Mouse (Mus musculus): Measurements from ENCODE around the gene Prss43. TPM values are rescaled to one million over a fixed set of nuclear protein-coding genes. Genes with fewer than 3 reads are reported as not detected.

The Prss43 gene
- total and polyA plus RNA-seq, 2 experiments from 2014 or later = 0.04 TPM; not detected in 1

GRCm38 (mm10) chr9:110879998-110880561, 53.6 kb downstream of the Prss43 start, which contains the start of gene Tmie:
TSS of gene Tmie (minus strand) at chr9:110880113.
- H3K9me3 ChIP-seq (replicated peaks; ENCODE audit: control insufficient read depth, low read length) = no peaks in the 10 kb centered on the region
- H3K27ac ChIP-seq (ENCODE audit: low read depth) = peak within 1 kb of the TSS; percentile 80
- H3K9ac ChIP-seq (replicated peaks; ENCODE audit: low read depth, low read length) = peak within 1 kb of the TSS; percentile 54
- TF ChIP-seq EP300 (IDR thresholded peaks at IDR 0.05; ENCODE audit: low read depth) (no peak), CTCF (IDR thresholded peaks at IDR 0.05; ENCODE audit: low read depth) (no peak)
- peak; percentile 76 for ATAC-seq (ENCODE audit: insufficient read depth, low read depth)
- no peaks in the 10 kb centered on the region for H3K27me3 ChIP-seq (ENCODE audit: control insufficient read depth, insufficient read depth, low read length)
- peaks cover 5% of the 10 kb centered on the region; the same call in 1 of the 2 replicates for H3K36me3 ChIP-seq (replicated peaks; ENCODE audit: control insufficient read depth, insufficient read depth, low read length)
- under 1% methylated on average over 52 of the region's 57 CpGs for WGBS
- peak within 1 kb of the TSS; percentile 58 for H3K4me3 ChIP-seq (ENCODE audit: low read depth, low read length)
- H3K4me1 ChIP-seq (ENCODE audit: control insufficient read depth, insufficient read depth) = peaks cover 23% of the 10 kb centered on the region
- DNase-seq (ENCODE audit: low spot score) = peak; percentile 71
- peak within 1 kb of the TSS; percentile 74 for H3K4me2 ChIP-seq (ENCODE audit: low read depth, low read length)

- H3K4me3 ChIP-seq (ENCODE audit: low read depth, low read length) = peak overlapping the region; percentile 58
- 0 out of 2 replicates have a peak overlapping the region, but pooled peaks have one; percentile 54 for H3K9ac ChIP-seq (replicated peaks; ENCODE audit: low read depth, low read length)
- peak overlapping the region; percentile 74 for H3K4me2 ChIP-seq (ENCODE audit: low read depth, low read length)
- no peaks in the 10 kb centered on the region for H3K27me3 ChIP-seq (ENCODE audit: control insufficient read depth, insufficient read depth, low read length)
- ATAC-seq (ENCODE audit: insufficient read depth, low read depth) (no peak), DNase-seq (ENCODE audit: low spot score) (no peak)
- WGBS = 63% methylated on average over 4 of the region's 4 CpGs
- H3K9me3 ChIP-seq (replicated peaks; ENCODE audit: control insufficient read depth, low read length) = no peaks in the 10 kb centered on the region
- H3K27ac ChIP-seq (ENCODE audit: low read depth) = peak overlapping the region; percentile 80; the same call in 1 of the 2 replicates
- no peak for TF ChIP-seq CTCF (IDR thresholded peaks at IDR 0.05; ENCODE audit: low read depth)
- no peak for TF ChIP-seq EP300 (IDR thresholded peaks at IDR 0.05; ENCODE audit: low read depth)
- H3K4me1 ChIP-seq (ENCODE audit: control insufficient read depth, insufficient read depth) = peaks cover 23% of the 10 kb centered on the region
- H3K36me3 ChIP-seq (replicated peaks; ENCODE audit: control insufficient read depth, insufficient read depth, low read length) = peaks cover 5% of the 10 kb centered on the region; the same call in 1 of the 2 replicates
Observed at GRCm38 (mm10) chr9:110880772-110881171, 54.3 kb downstream of the Prss43 start.

Other genes with a start within 250 kb of the Prss43 start
- 7.9 and 22.8 TPM in 2 replicates for gene Nradd, start 202.2 kb upstream of the Prss43 start, total RNA-seq (2014; rRNA removed; ENCODE audit: low replicate concordance)
- 10.4 and 11.5 TPM in 2 replicates for gene Nradd, start 202.2 kb upstream of the Prss43 start, polyA plus RNA-seq (2015; fragmentation: Nextera tagmentation; extraction: Ambion mirVana)
- gene Nbeal2, start 172.5 kb upstream of the Prss43 start, total RNA-seq (2014; rRNA removed; ENCODE audit: low replicate concordance) = 11.5 and 12.9 TPM in 2 replicates
- gene Nbeal2, start 172.5 kb upstream of the Prss43 start, polyA plus RNA-seq (2015; fragmentation: Nextera tagmentation; extraction: Ambion mirVana) = 1.2 and 1.6 TPM in 2 replicates
- 52.9 and 95.9 TPM in 2 replicates for gene Ccdc12, start 170.2 kb upstream of the Prss43 start, total RNA-seq (2014; rRNA removed; ENCODE audit: low replicate concordance)
- 134 and 143 TPM in 2 replicates for gene Ccdc12, start 170.2 kb upstream of the Prss43 start, polyA plus RNA-seq (2015; fragmentation: Nextera tagmentation; extraction: Ambion mirVana)
- 7,206 and 8,752 TPM in 2 replicates for gene Myl3, start 84.8 kb upstream of the Prss43 start, total RNA-seq (2014; rRNA removed; ENCODE audit: low replicate concordance)
- gene Myl3, start 84.8 kb upstream of the Prss43 start, polyA plus RNA-seq (2015; fragmentation: Nextera tagmentation; extraction: Ambion mirVana) = 7,883 and 7,975 TPM in 2 replicates
- gene Pth1r, start 79.5 kb upstream of the Prss43 start, total RNA-seq (2014; rRNA removed; ENCODE audit: low replicate concordance) = 34.2 and 41.8 TPM in 2 replicates
- 11.4 and 12.0 TPM in 2 replicates for gene Pth1r, start 79.5 kb upstream of the Prss43 start, polyA plus RNA-seq (2015; fragmentation: Nextera tagmentation; extraction: Ambion mirVana)
- gene Prss42, start 28.5 kb upstream of the Prss43 start, total RNA-seq (2014; rRNA removed; ENCODE audit: low replicate concordance) = not detected in 2 replicates
- gene Prss42, start 28.5 kb upstream of the Prss43 start, polyA plus RNA-seq (2015; fragmentation: Nextera tagmentation; extraction: Ambion mirVana) = not detected in 2 replicates
- not detected in 2 replicates for gene Prss44, start 12.7 kb upstream of the Prss43 start, total RNA-seq (2014; rRNA removed; ENCODE audit: low replicate concordance)
- not detected in 2 replicates for gene Prss44, start 12.7 kb upstream of the Prss43 start, polyA plus RNA-seq (2015; fragmentation: Nextera tagmentation; extraction: Ambion mirVana)
- gene Prss45, start 7.9 kb downstream of the Prss43 start, total RNA-seq (2014; rRNA removed; ENCODE audit: low replicate concordance) = not detected in 2 replicates
- gene Prss45, start 7.9 kb downstream of the Prss43 start, polyA plus RNA-seq (2015; fragmentation: Nextera tagmentation; extraction: Ambion mirVana) = 0.15 TPM in 1 of 2 replicates, not detected in the other
- not detected in 2 replicates for gene Prss46, start 17.8 kb downstream of the Prss43 start, total RNA-seq (2014; rRNA removed; ENCODE audit: low replicate concordance)
- not detected in 2 replicates for gene Prss46, start 17.8 kb downstream of the Prss43 start, polyA plus RNA-seq (2015; fragmentation: Nextera tagmentation; extraction: Ambion mirVana)
- not detected in 2 replicates for gene Prss50, start 31.3 kb downstream of the Prss43 start, total RNA-seq (2014; rRNA removed; ENCODE audit: low replicate concordance)
- 0.08 TPM in 1 of 2 replicates, not detected in the other for gene Prss50, start 31.3 kb downstream of the Prss43 start, polyA plus RNA-seq (2015; fragmentation: Nextera tagmentation; extraction: Ambion mirVana)
- gene Als2cl, start 53.2 kb downstream of the Prss43 start, total RNA-seq (2014; rRNA removed; ENCODE audit: low replicate concordance) = 5.5 and 6.0 TPM in 2 replicates
- gene Als2cl, start 53.2 kb downstream of the Prss43 start, polyA plus RNA-seq (2015; fragmentation: Nextera tagmentation; extraction: Ambion mirVana) = 1.3 and 2.1 TPM in 2 replicates
- gene Tmie, start 53.4 kb downstream of the Prss43 start, total RNA-seq (2014; rRNA removed; ENCODE audit: low replicate concordance) = 2.1 TPM in 1 of 2 replicates, not detected in the other
- 0.71 and 0.81 TPM in 2 replicates for gene Tmie, start 53.4 kb downstream of the Prss43 start, polyA plus RNA-seq (2015; fragmentation: Nextera tagmentation; extraction: Ambion mirVana)
- gene Fam240a, start 90.2 kb downstream of the Prss43 start, total RNA-seq (2014; rRNA removed; ENCODE audit: low replicate concordance) = not detected in 2 replicates
- not detected in 2 replicates for gene Fam240a, start 90.2 kb downstream of the Prss43 start, polyA plus RNA-seq (2015; fragmentation: Nextera tagmentation; extraction: Ambion mirVana)
- not detected in 2 replicates for gene Tdgf1, start 119.5 kb downstream of the Prss43 start, total RNA-seq (2014; rRNA removed; ENCODE audit: low replicate concordance)
- not detected in 2 replicates for gene Tdgf1, start 119.5 kb downstream of the Prss43 start, polyA plus RNA-seq (2015; fragmentation: Nextera tagmentation; extraction: Ambion mirVana)
- 7.1 and 11.4 TPM in 2 replicates for gene Lrrc2, start 124.9 kb downstream of the Prss43 start, total RNA-seq (2014; rRNA removed; ENCODE audit: low replicate concordance)
- 14.6 and 21.0 TPM in 2 replicates for gene Lrrc2, start 124.9 kb downstream of the Prss43 start, polyA plus RNA-seq (2015; fragmentation: Nextera tagmentation; extraction: Ambion mirVana)
- 0.46 and 1.4 TPM in 2 replicates for gene Rtp3, start 163.9 kb downstream of the Prss43 start, total RNA-seq (2014; rRNA removed; ENCODE audit: low replicate concordance)
- 0.21 and 0.26 TPM in 2 replicates for gene Rtp3, start 163.9 kb downstream of the Prss43 start, polyA plus RNA-seq (2015; fragmentation: Nextera tagmentation; extraction: Ambion mirVana)
- gene Ltf, start 192.6 kb downstream of the Prss43 start, total RNA-seq (2014; rRNA removed; ENCODE audit: low replicate concordance) = 3.3 and 25.2 TPM in 2 replicates
- 0.72 and 1.5 TPM in 2 replicates for gene Ltf, start 192.6 kb downstream of the Prss43 start, polyA plus RNA-seq (2015; fragmentation: Nextera tagmentation; extraction: Ambion mirVana)
- gene Ccrl2, start 230.8 kb downstream of the Prss43 start, total RNA-seq (2014; rRNA removed; ENCODE audit: low replicate concordance) = 7.6 and 8.5 TPM in 2 replicates
- gene Ccrl2, start 230.8 kb downstream of the Prss43 start, polyA plus RNA-seq (2015; fragmentation: Nextera tagmentation; extraction: Ambion mirVana) = 9.9 and 11.6 TPM in 2 replicates

Measured in heart, postnatal 0 days (tissue).